Mouse (Mus musculus) CH12.LX (cell line): ENCODE data around the gene Dnajc5. TPM values are rescaled to one million over a fixed set of nuclear protein-coding genes. Genes with fewer than 3 reads are reported as not detected.

Experiments used
- polyA plus RNA-seq: library from polyadenylated mRNA; unstranded; fragments of >175 nt; gene quantifications from 2 replicates; pipeline ENCODE4 v1.2.1, GENCODE M21; 2012; ENCODE audit warnings: low read depth; ENCODE audit not compliant: insufficient read length
- total RNA-seq, 2 experiments: library from RNA; depleted of rRNA; stranded (reverse); fragments of 300-350 nt in 1 of 2; fragments of >200 nt in 1 of 2; gene quantifications; 2 replicates each; pipeline ENCODE4 v1.2.3; 2012 to 2014

The Dnajc5 gene
- total and polyA plus RNA-seq, 3 experiments = 51.1 to 54.6 (median 54.5) TPM

Other genes starting within 250 kb of the Dnajc5 start
- gene Gmeb2, start 232.4 kb upstream of the Dnajc5 start, total RNA-seq (2012; rRNA removed) = 14.2 and 17.3 TPM in 2 replicates
- gene Gmeb2, start 232.4 kb upstream of the Dnajc5 start, total RNA-seq (2014; rRNA removed) = 11.1 and 11.6 TPM in 2 replicates
- 20.4 and 20.7 TPM in 2 replicates for gene Gmeb2, start 232.4 kb upstream of the Dnajc5 start, polyA plus RNA-seq
- gene Stmn3, start 206.0 kb upstream of the Dnajc5 start, total RNA-seq (2012; rRNA removed) = not detected in 2 replicates
- not detected in 2 replicates for gene Stmn3, start 206.0 kb upstream of the Dnajc5 start, total RNA-seq (2014; rRNA removed)
- not detected in 2 replicates for gene Stmn3, start 206.0 kb upstream of the Dnajc5 start, polyA plus RNA-seq
- 65.4 and 83.8 TPM in 2 replicates for gene Rtel1, start 200.7 kb upstream of the Dnajc5 start, total RNA-seq (2012; rRNA removed)
- gene Rtel1, start 200.7 kb upstream of the Dnajc5 start, total RNA-seq (2014; rRNA removed) = 67.6 and 74.9 TPM in 2 replicates
- 70.7 and 89.2 TPM in 2 replicates for gene Rtel1, start 200.7 kb upstream of the Dnajc5 start, polyA plus RNA-seq
- gene Zgpat, start 155.6 kb upstream of the Dnajc5 start, total RNA-seq (2012; rRNA removed) = 23.9 and 29.8 TPM in 2 replicates
- 18.4 and 19.3 TPM in 2 replicates for gene Zgpat, start 155.6 kb upstream of the Dnajc5 start, total RNA-seq (2014; rRNA removed)
- gene Zgpat, start 155.6 kb upstream of the Dnajc5 start, polyA plus RNA-seq = 20.9 and 21.1 TPM in 2 replicates
- 29.2 and 35.5 TPM in 2 replicates for gene Arfrp1, start 155.1 kb upstream of the Dnajc5 start, total RNA-seq (2012; rRNA removed)
- gene Arfrp1, start 155.1 kb upstream of the Dnajc5 start, total RNA-seq (2014; rRNA removed) = 45.3 and 46.0 TPM in 2 replicates
- gene Arfrp1, start 155.1 kb upstream of the Dnajc5 start, polyA plus RNA-seq = 55.6 and 72.7 TPM in 2 replicates
- gene Lime1, start 140.4 kb upstream of the Dnajc5 start, total RNA-seq (2012; rRNA removed) = 59.7 and 61.8 TPM in 2 replicates
- gene Lime1, start 140.4 kb upstream of the Dnajc5 start, total RNA-seq (2014; rRNA removed) = 61.5 and 67.0 TPM in 2 replicates
- 70.7 and 73.9 TPM in 2 replicates for gene Lime1, start 140.4 kb upstream of the Dnajc5 start, polyA plus RNA-seq
- 4.1 and 9.3 TPM in 2 replicates for gene Zbtb46, start 61.1 kb upstream of the Dnajc5 start, total RNA-seq (2012; rRNA removed)
- gene Zbtb46, start 61.1 kb upstream of the Dnajc5 start, total RNA-seq (2014; rRNA removed) = 6.2 and 6.7 TPM in 2 replicates
- gene Zbtb46, start 61.1 kb upstream of the Dnajc5 start, polyA plus RNA-seq = 5.3 and 6.0 TPM in 2 replicates
- 0.13 TPM in 1 of 2 replicates, not detected in the other for gene Abhd16b, start 27.3 kb upstream of the Dnajc5 start, total RNA-seq (2012; rRNA removed)
- not detected in 2 replicates for gene Abhd16b, start 27.3 kb upstream of the Dnajc5 start, total RNA-seq (2014; rRNA removed)
- 0.45 TPM in 1 of 2 replicates, not detected in the other for gene Abhd16b, start 27.3 kb upstream of the Dnajc5 start, polyA plus RNA-seq
- gene Tpd52l2, start 23.3 kb upstream of the Dnajc5 start, total RNA-seq (2012; rRNA removed) = 80.7 and 90.4 TPM in 2 replicates
- gene Tpd52l2, start 23.3 kb upstream of the Dnajc5 start, total RNA-seq (2014; rRNA removed) = 126 and 127 TPM in 2 replicates
- gene Tpd52l2, start 23.3 kb upstream of the Dnajc5 start, polyA plus RNA-seq = 92.0 and 92.1 TPM in 2 replicates
- gene Uckl1, start 64.4 kb downstream of the Dnajc5 start, total RNA-seq (2012; rRNA removed) = 20.3 and 31.9 TPM in 2 replicates
- 18.6 and 18.7 TPM in 2 replicates for gene Uckl1, start 64.4 kb downstream of the Dnajc5 start, total RNA-seq (2014; rRNA removed)
- 16.0 and 18.0 TPM in 2 replicates for gene Uckl1, start 64.4 kb downstream of the Dnajc5 start, polyA plus RNA-seq
- gene Prpf6, start 71.4 kb downstream of the Dnajc5 start, total RNA-seq (2012; rRNA removed) = 48.1 and 52.7 TPM in 2 replicates
- gene Prpf6, start 71.4 kb downstream of the Dnajc5 start, total RNA-seq (2014; rRNA removed) = 28.3 and 28.8 TPM in 2 replicates
- 53.8 and 62.4 TPM in 2 replicates for gene Prpf6, start 71.4 kb downstream of the Dnajc5 start, polyA plus RNA-seq
- gene Zfp512b, start 72.3 kb downstream of the Dnajc5 start, total RNA-seq (2012; rRNA removed) = 16.6 and 18.1 TPM in 2 replicates
- gene Zfp512b, start 72.3 kb downstream of the Dnajc5 start, total RNA-seq (2014; rRNA removed) = 11.0 TPM in 2 replicates
- gene Zfp512b, start 72.3 kb downstream of the Dnajc5 start, polyA plus RNA-seq = 26.8 and 27.1 TPM in 2 replicates
- 2.7 and 3.8 TPM in 2 replicates for gene Samd10, start 78.7 kb downstream of the Dnajc5 start, total RNA-seq (2012; rRNA removed)
- 0.32 TPM in 1 of 2 replicates, not detected in the other for gene Samd10, start 78.7 kb downstream of the Dnajc5 start, total RNA-seq (2014; rRNA removed)
- gene Samd10, start 78.7 kb downstream of the Dnajc5 start, polyA plus RNA-seq = 0.38 and 0.66 TPM in 2 replicates
- gene Gm29797, start 136.5 kb downstream of the Dnajc5 start, total RNA-seq (2012; rRNA removed) = 0.25 and 0.34 TPM in 2 replicates
- not detected in 2 replicates for gene Gm29797, start 136.5 kb downstream of the Dnajc5 start, total RNA-seq (2014; rRNA removed)
- gene Gm29797, start 136.5 kb downstream of the Dnajc5 start, polyA plus RNA-seq = not detected in 2 replicates
- not detected in 2 replicates for gene Sox18, start 151.2 kb downstream of the Dnajc5 start, total RNA-seq (2012; rRNA removed)
- not detected in 2 replicates for gene Sox18, start 151.2 kb downstream of the Dnajc5 start, total RNA-seq (2014; rRNA removed)
- gene Sox18, start 151.2 kb downstream of the Dnajc5 start, polyA plus RNA-seq = not detected in 2 replicates
- gene Tcea2, start 159.8 kb downstream of the Dnajc5 start, total RNA-seq (2012; rRNA removed) = 12.9 and 14.4 TPM in 2 replicates
- gene Tcea2, start 159.8 kb downstream of the Dnajc5 start, total RNA-seq (2014; rRNA removed) = 9.2 TPM in 2 replicates
- 7.0 and 8.8 TPM in 2 replicates for gene Tcea2, start 159.8 kb downstream of the Dnajc5 start, polyA plus RNA-seq
- gene Rgs19, start 173.5 kb downstream of the Dnajc5 start, total RNA-seq (2012; rRNA removed) = 67.0 and 75.4 TPM in 2 replicates
- 40.2 and 50.2 TPM in 2 replicates for gene Rgs19, start 173.5 kb downstream of the Dnajc5 start, total RNA-seq (2014; rRNA removed)
- 155 and 159 TPM in 2 replicates for gene Rgs19, start 173.5 kb downstream of the Dnajc5 start, polyA plus RNA-seq
- not detected in 2 replicates for gene Lkaaear1, start 178.0 kb downstream of the Dnajc5 start, total RNA-seq (2012; rRNA removed)
- not detected in 2 replicates for gene Lkaaear1, start 178.0 kb downstream of the Dnajc5 start, total RNA-seq (2014; rRNA removed)
- not detected in 2 replicates for gene Lkaaear1, start 178.0 kb downstream of the Dnajc5 start, polyA plus RNA-seq
- gene Oprl1, start 194.5 kb downstream of the Dnajc5 start, total RNA-seq (2012; rRNA removed) = 0.08 and 0.25 TPM in 2 replicates
- gene Oprl1, start 194.5 kb downstream of the Dnajc5 start, total RNA-seq (2014; rRNA removed) = not detected in 2 replicates
- 0.14 TPM in 1 of 2 replicates, not detected in the other for gene Oprl1, start 194.5 kb downstream of the Dnajc5 start, polyA plus RNA-seq
- gene Myt1, start 242.8 kb downstream of the Dnajc5 start, total RNA-seq (2012; rRNA removed) = 0.13 TPM in 1 of 2 replicates, not detected in the other
- not detected in 2 replicates for gene Myt1, start 242.8 kb downstream of the Dnajc5 start, total RNA-seq (2014; rRNA removed)
- gene Myt1, start 242.8 kb downstream of the Dnajc5 start, polyA plus RNA-seq = not detected in 2 replicates